Mouse (Mus musculus) MEL (cell line): Measurements from ENCODE around the gene Hectd4. TPM values are rescaled to one million over a fixed set of nuclear protein-coding genes. Genes with fewer than 3 reads are reported as not detected.
"Not testable (repeated sequence)": the region's sequence is repeated elsewhere in the genome, so short reads cannot be mapped to it uniquely, and the experiment has no call there.

ENCODE experiments used
- DNase-seq: peaks from one replicate; pipeline ENCODE4 v3.0.0; 2011; ENCODE audit warnings: low read depth, low spot score
- H3K27ac ChIP-seq: 2 replicates; pipeline ENCODE4 v1.5.1; 2012; ENCODE audit warnings: low read depth, mild to moderate bottlenecking, control low read depth, low read length, moderate library complexity; ENCODE audit not compliant: control insufficient read depth
- H3K27me3 ChIP-seq, 2 experiments: fragments of 150-350 bp in 1 of 2; sonication (generic) in 1 of 2; 2 replicates each; pipeline ENCODE4 v1.6.1; 2012; ENCODE audit warnings: low read length in 2 of 2, mild to moderate bottlenecking in 2 of 2, improper control_type of control experiment in 1 of 2, moderate library complexity in 1 of 2; ENCODE audit not compliant: insufficient read depth in 2 of 2, control insufficient read depth in 1 of 2
- H3K36me3 ChIP-seq, 2 experiments: 2 replicates each; pipeline ENCODE4 v1.6.1; 2012 to 2014; ENCODE audit warnings: low read length in 2 of 2, improper control_type of control experiment in 1 of 2, inconsistent platforms in 1 of 2, mild to moderate bottlenecking in 1 of 2; ENCODE audit not compliant: insufficient read depth in 2 of 2, control insufficient read depth in 1 of 2
- H3K4me1 ChIP-seq, 2 experiments: fragments of 150-350 bp in 1 of 2; sonication (generic) in 1 of 2; 2 replicates each; pipeline ENCODE4 v1.6.1; 2012; ENCODE audit warnings: low read length in 2 of 2, improper control_type of control experiment in 1 of 2, mild to moderate bottlenecking in 1 of 2; ENCODE audit not compliant: insufficient read depth in 2 of 2, control insufficient read depth in 1 of 2
- H3K4me3 ChIP-seq, 2 experiments: fragments of 150-350 bp in 1 of 2; sonication (generic) in 1 of 2; 2 replicates each; pipeline ENCODE4 v1.5.1; 2012; ENCODE audit warnings: low read depth in 2 of 2, low read length in 2 of 2, mild to moderate bottlenecking in 2 of 2, moderate library complexity in 2 of 2, control low read depth in 1 of 2, improper control_type of control experiment in 1 of 2; ENCODE audit not compliant: control insufficient read depth in 1 of 2, insufficient read depth in 1 of 2
- H3K79me2 ChIP-seq: 2 replicates; pipeline ENCODE4 v1.6.1; 2012; ENCODE audit warnings: mild to moderate bottlenecking, low read length, moderate library complexity; ENCODE audit not compliant: control insufficient read depth, poor library complexity, insufficient read depth
- H3K9ac ChIP-seq: 2 replicates; pipeline ENCODE4 v1.6.1; 2012; ENCODE audit warnings: low read depth, mild to moderate bottlenecking, control low read depth, low read length, moderate library complexity; ENCODE audit not compliant: control insufficient read depth, poor library complexity, severe bottlenecking
- H3K9me3 ChIP-seq: fragments of 150-350 bp; sonication (generic); replicated peaks from 2 replicates; pipeline ENCODE4 v1.6.1; 2012; ENCODE audit warnings: mild to moderate bottlenecking, low read length, improper control_type of control experiment, moderate library complexity; ENCODE audit not compliant: insufficient read depth
- CHD2 ChIP-seq: IDR thresholded peaks from 2 replicates; pipeline ENCODE4 v1.6.1; 2011; ENCODE audit warnings: low read length, improper control_type of control experiment
- CTCF ChIP-seq, 3 experiments: IDR thresholded peaks in 2 of 3; conservative IDR thresholded peaks in 1 of 3; 2 replicates each; pipeline ENCODE4 v1.5.1; 2011 to 2012; ENCODE audit warnings: low read length in 3 of 3, low read depth in 2 of 3, mild to moderate bottlenecking in 2 of 3, improper control_type of control experiment in 1 of 3, inconsistent platforms in 1 of 3, mixed read lengths in 1 of 3, moderate library complexity in 1 of 3; ENCODE audit not compliant: control insufficient read depth in 1 of 3, insufficient read depth in 1 of 3, poor library complexity in 1 of 3, severe bottlenecking in 1 of 3
- E2F4 ChIP-seq: IDR thresholded peaks from 2 replicates; pipeline ENCODE4 v1.6.1; 2011; ENCODE audit warnings: low read depth, low read length, improper control_type of control experiment, borderline replicate concordance
- HCFC1 ChIP-seq: IDR thresholded peaks from 2 replicates; pipeline ENCODE4 v1.6.1; 2012; ENCODE audit warnings: low read depth, mild to moderate bottlenecking, inconsistent platforms, low read length, improper control_type of control experiment, moderate library complexity
- MAX ChIP-seq: IDR thresholded peaks from 2 replicates; pipeline ENCODE4 v1.6.1; 2011; ENCODE audit warnings: low read length, improper control_type of control experiment
- MEF2A ChIP-seq: IDR thresholded peaks from 2 replicates; pipeline ENCODE4 v1.6.1; 2014; ENCODE audit warnings: low read depth, mild to moderate bottlenecking, inconsistent platforms, low read length, improper control_type of control experiment; ENCODE audit not compliant: poor library complexity, insufficient replicate concordance, severe bottlenecking; ENCODE audit errors: extremely low read depth
- MXI1 ChIP-seq: IDR thresholded peaks from 2 replicates; pipeline ENCODE4 v1.6.1; 2011; ENCODE audit warnings: mild to moderate bottlenecking, low read depth, low read length, improper control_type of control experiment
- MYB ChIP-seq: IDR thresholded peaks from 2 replicates; pipeline ENCODE4 v1.6.1; 2011; ENCODE audit warnings: mild to moderate bottlenecking, low read depth, low read length, improper control_type of control experiment
- NELFE ChIP-seq: IDR thresholded peaks from 2 replicates; pipeline ENCODE4 v1.6.1; 2011; ENCODE audit warnings: low read depth, low read length, improper control_type of control experiment
- POLR2A ChIP-seq, 2 experiments: IDR thresholded peaks; 2 replicates each; pipeline ENCODE4 v1.6.1; 2011 to 2012; ENCODE audit warnings: low read length in 2 of 2, mild to moderate bottlenecking in 2 of 2, control low read depth in 1 of 2, improper control_type of control experiment in 1 of 2, low read depth in 1 of 2, moderate library complexity in 1 of 2; ENCODE audit not compliant: control insufficient read depth in 1 of 2, insufficient read depth in 1 of 2, poor library complexity in 1 of 2
- SIN3A ChIP-seq: IDR thresholded peaks from 2 replicates; pipeline ENCODE4 v1.6.1; 2012; ENCODE audit warnings: low read length, improper control_type of control experiment, inconsistent platforms
- TBP ChIP-seq: IDR thresholded peaks from 2 replicates; pipeline ENCODE4 v1.8.0; 2011; ENCODE audit warnings: low read depth, low read length, improper control_type of control experiment
- ZKSCAN1 ChIP-seq: IDR thresholded peaks from 2 replicates; pipeline ENCODE4 v1.6.1; 2012; ENCODE audit warnings: low read depth, mild to moderate bottlenecking, inconsistent platforms, low read length, improper control_type of control experiment, moderate library complexity
- polyA plus RNA-seq, 2 experiments: library from polyadenylated mRNA; stranded (reverse) in 1 of 2; unstranded in 1 of 2; fragments of >175 nt in 1 of 2; fragments of >200 nt in 1 of 2; gene quantifications; 2 replicates each; pipeline versions ENCODE4 v1.2.1 to v1.2.4; 2012; ENCODE audit warnings: low replicate concordance in 2 of 2, low read depth in 1 of 2; ENCODE audit not compliant: insufficient read length in 2 of 2, insufficient read depth in 1 of 2, missing spikeins in 1 of 2
- total RNA-seq: library from RNA; depleted of rRNA; stranded (reverse); fragments of 300-350 nt; gene quantifications from 2 replicates; pipeline ENCODE4 v1.2.3, GENCODE M21; 2012

Hectd4 gene
- total and polyA plus RNA-seq, 3 experiments = 7.0 to 10.8 TPM; not detected in 1

GRCm38 (mm10) chr5:121226845-121227244, 6.8 kb downstream of the Hectd4 start:
- H3K9me3 ChIP-seq = no peaks in the 10 kb centered on the region
- H3K27me3 ChIP-seq = no peaks in the 10 kb centered on the region
- TF ChIP-seq POLR2A (IDR thresholded peaks at IDR 0.05; ENCODE audit: control insufficient read depth in 1 of 2, insufficient read depth in 1 of 2, low read depth in 1 of 2, low read length in 2 of 2, poor library complexity in 1 of 2) = no peak
- TF ChIP-seq CTCF (IDR thresholded peaks at IDR 0.05 in 2 of 3, conservative IDR thresholded peaks at IDR 0.05 in 1 of 3; ENCODE audit: control insufficient read depth in 1 of 3, insufficient read depth in 1 of 3, low read depth in 2 of 3, low read length in 3 of 3, poor library complexity in 1 of 3, severe bottlenecking in 1 of 3) = peak in 1 of 3 experiments; percentile 10; a peak in 1 of 6 replicates
- no peak for TF ChIP-seq MXI1
- TF ChIP-seq E2F4 = no peak
- no peak for TF ChIP-seq SIN3A
- TF ChIP-seq, all 39 proteins: peak for 1
- no peak overlapping the region for H3K9ac ChIP-seq
- no peak overlapping the region for H3K27ac ChIP-seq
- peaks cover 0 to 39% of the 10 kb centered on the region in 2 experiments; a peak in 2 of 4 replicates for H3K36me3 ChIP-seq
- peak; percentile 61 for DNase-seq
- H3K79me2 ChIP-seq = peaks cover 40% of the 10 kb centered on the region
- no peak overlapping the region for H3K4me3 ChIP-seq
- peaks cover 22 to 33% of the 10 kb centered on the region in 2 experiments for H3K4me1 ChIP-seq

GRCm38 (mm10) chr5:121227330-121227729, 7.3 kb downstream of the Hectd4 start:
- peaks cover 41% of the 10 kb centered on the region for H3K79me2 ChIP-seq
- not testable (repeated sequence) for H3K27me3 ChIP-seq, H3K4me3 ChIP-seq, H3K27ac ChIP-seq, H3K9me3 ChIP-seq, DNase-seq, H3K9ac ChIP-seq
- H3K36me3 ChIP-seq = peaks cover 0 to 37% of the 10 kb centered on the region in 2 experiments; a peak in 2 of 4 replicates
- peaks cover 18 to 33% of the 10 kb centered on the region in 2 experiments for H3K4me1 ChIP-seq

GRCm38 (mm10) chr5:121229182-121229581, 9.2 kb downstream of the Hectd4 start:
- Histone ChIP-seq H3K27ac (no peak overlapping the region), H3K4me3 (no peak overlapping the region), H3K9ac (no peak overlapping the region), H3K4me1 (peaks cover 18 to 41% of the 10 kb centered on the region in 2 experiments), H3K9me3 (no peaks in the 10 kb centered on the region), H3K79me2 (peaks cover 40% of the 10 kb centered on the region), H3K27me3 (no peaks in the 10 kb centered on the region), H3K36me3 (peaks cover 0 to 41% of the 10 kb centered on the region in 2 experiments; a peak in 2 of 4 replicates)
- no peak for DNase-seq
- no peak for TF ChIP-seq HCFC1
- TF ChIP-seq SIN3A = no peak
- no peak for TF ChIP-seq ZKSCAN1
- no peak for TF ChIP-seq CHD2
- no peak for TF ChIP-seq MAX
- no peak for TF ChIP-seq MEF2A
- no peak for TF ChIP-seq TBP
- no peak for TF ChIP-seq POLR2A (IDR thresholded peaks at IDR 0.05; ENCODE audit: control insufficient read depth in 1 of 2, insufficient read depth in 1 of 2, low read depth in 1 of 2, low read length in 2 of 2, poor library complexity in 1 of 2)
- no peak for TF ChIP-seq MYB
- TF ChIP-seq NELFE = no peak
- no peak for TF ChIP-seq MXI1
